Mouse (Mus musculus) stomach, postnatal 0 days (tissue): ENCODE measurements at regions not wholly inside any gene's neighbourhood (a gene's known extent, or its start where the extent isn't known, plus 50 kb on each side); places are given as distances from the start of the nearest gene placed in this dataset.

Experiments
- CTCF ChIP-seq: IDR thresholded peaks from 2 replicates; pipeline ENCODE4 v1.5.1; 2016; ENCODE audit warnings: antibody characterized with exemption, low read depth, mild to moderate bottlenecking, moderate library complexity
- EP300 ChIP-seq: optimal IDR thresholded peaks from 2 replicates; pipeline ENCODE3; 2016; ENCODE audit warnings: antibody characterized with exemption

- TF ChIP-seq EP300 (no peak), CTCF (no peak)
Observed at GRCm38 (mm10) chr11:19843084-19843483, 81.1 kb upstream of the Spred2 start.
